Mouse (Mus musculus): ENCODE measurements around the gene Iqcf6.

Gene Iqcf6

GRCm38 (mm10) chr9:106657592-106657991 is 31.2 kb downstream of the Iqcf6 start:
- DNase-seq (ENCODE audit: low read depth) = no peak

- no peak for DNase-seq (ENCODE audit: low read depth)
Measured at GRCm38 (mm10) chr9:106659441-106659840, 33.1 kb downstream of the Iqcf6 start.

- no peak for DNase-seq (ENCODE audit: low read depth)
Measured at GRCm38 (mm10) chr9:106659935-106660334, 33.6 kb downstream of the Iqcf6 start.

GRCm38 (mm10) chr9:106663200-106663599 is 36.8 kb downstream of the Iqcf6 start:
- no peak for DNase-seq (ENCODE audit: low read depth)

GRCm38 (mm10) chr9:106664433-106664832 is 38.1 kb downstream of the Iqcf6 start:
- no peak for DNase-seq (ENCODE audit: low read depth)

GRCm38 (mm10) chr9:106664856-106665255 is 38.5 kb downstream of the Iqcf6 start:
- no peak for DNase-seq (ENCODE audit: low read depth)

GRCm38 (mm10) chr9:106673860-106674259 is 47.5 kb downstream of the Iqcf6 start:
- DNase-seq (ENCODE audit: low read depth) = no peak

GRCm38 (mm10) chr9:106675480-106675879 is 49.1 kb downstream of the Iqcf6 start:
- peak; percentile 74 for DNase-seq (ENCODE audit: low read depth)

GRCm38 (mm10) chr9:106675965-106676364 is 49.6 kb downstream of the Iqcf6 start:
- DNase-seq (ENCODE audit: low read depth) = no peak

- no peak for DNase-seq (ENCODE audit: low read depth)
Measured at GRCm38 (mm10) chr9:106676571-106676970, 50.2 kb downstream of the Iqcf6 start.

Data from fibroblast of lung, adult 2 months (primary cell).